In the genomic region with DNA sequence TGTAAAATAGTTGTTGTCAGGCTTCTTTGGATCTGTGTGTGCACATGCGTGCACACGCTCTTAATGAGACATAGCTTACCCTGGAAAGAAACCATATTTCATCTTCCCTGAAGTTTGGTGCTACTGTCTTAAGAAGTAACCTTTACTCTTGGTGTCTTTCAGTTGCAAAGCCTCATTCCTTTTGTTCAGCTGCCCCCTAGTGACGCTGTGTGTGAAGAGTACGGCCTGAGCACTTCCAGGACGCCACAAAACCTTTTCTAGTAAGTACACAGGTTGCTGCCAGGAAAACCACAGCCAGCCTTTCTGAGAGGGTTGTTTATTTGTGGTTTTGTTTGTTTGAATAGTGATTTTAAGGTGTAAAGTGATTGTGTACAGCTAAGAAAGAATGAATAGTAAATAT, we compare ENCODE assay signal across 8 mouse cellular contexts. TPM values are rescaled to one million over a fixed set of nuclear protein-coding genes. Genes with fewer than 3 reads are reported as not detected.
DNase-seq lines count a peak whose midpoint lies in the region; ATAC-seq and TF ChIP-seq lines count a peak whose summit lies in the region.

No protein-coding gene starts in this region.

- H3K27ac ChIP-seq in embryonic facial prominence, embryonic 10.5 days (replicated peaks), result no peak overlapping the region
- no peak overlapping the region for H3K27ac ChIP-seq in kidney, postnatal 0 days
- no peak overlapping the region for H3K27ac ChIP-seq in forebrain, embryonic 11.5 days (ENCODE audit: low read depth, low read length)

- TF ChIP-seq CTCF in kidney, postnatal 0 days (IDR thresholded peaks at IDR 0.05; ENCODE audit: low read depth), result peak; percentile 77

- WGBS in embryonic facial prominence, embryonic 10.5 days, result 64% methylated on average over 5 of the region's 5 CpGs
- WGBS in kidney, postnatal 0 days, result 36% methylated on average over 5 of the region's 5 CpGs
- 57% methylated on average over 5 of the region's 5 CpGs for WGBS in forebrain, embryonic 11.5 days

- H3K4me1 ChIP-seq in embryonic facial prominence, embryonic 10.5 days, result no peaks in the 10 kb centered on the region
- no peaks in the 10 kb centered on the region for H3K4me1 ChIP-seq in kidney, postnatal 0 days (replicated peaks; ENCODE audit: insufficient read depth, low read length)
- H3K4me1 ChIP-seq in forebrain, embryonic 11.5 days (replicated peaks; ENCODE audit: control insufficient read depth, insufficient read depth, low read length), result no peaks in the 10 kb centered on the region

- H3K36me3 ChIP-seq in embryonic facial prominence, embryonic 10.5 days (replicated peaks), result peaks cover 95% of the 10 kb centered on the region
- H3K36me3 ChIP-seq in kidney, postnatal 0 days (ENCODE audit: insufficient read depth, low read length), result peaks cover 34% of the 10 kb centered on the region; the same call in 1 of the 2 replicates
- H3K36me3 ChIP-seq in forebrain, embryonic 11.5 days (ENCODE audit: control insufficient read depth, insufficient read depth, low read length), result peaks cover under 1% of the 10 kb centered on the region; the same call in 1 of the 2 replicates

- no peak overlapping the region for H3K4me2 ChIP-seq in kidney, postnatal 0 days (ENCODE audit: low read length)
- no peak overlapping the region for H3K4me2 ChIP-seq in forebrain, embryonic 11.5 days (ENCODE audit: low read depth, low read length, severe bottlenecking)

- no peaks in the 10 kb centered on the region for H3K27me3 ChIP-seq in embryonic facial prominence, embryonic 10.5 days (replicated peaks; ENCODE audit: low read depth, poor library complexity, severe bottlenecking)
- no peaks in the 10 kb centered on the region for H3K27me3 ChIP-seq in kidney, postnatal 0 days (ENCODE audit: insufficient read depth, low read length)
- H3K27me3 ChIP-seq in forebrain, embryonic 11.5 days (ENCODE audit: control insufficient read depth, insufficient read depth, low read length), result no peaks in the 10 kb centered on the region

- no peaks in the 10 kb centered on the region for H3K9me3 ChIP-seq in embryonic facial prominence, embryonic 10.5 days
- H3K9me3 ChIP-seq in kidney, postnatal 0 days (replicated peaks; ENCODE audit: low read length), result no peaks in the 10 kb centered on the region
- H3K9me3 ChIP-seq in forebrain, embryonic 11.5 days (ENCODE audit: control insufficient read depth, low read length), result no peaks in the 10 kb centered on the region

- no peak for ATAC-seq in kidney, postnatal 0 days (replicated peaks; ENCODE audit: low FRiP score, low read depth)
- ATAC-seq in neutrophil, adult 5-6 weeks (ENCODE audit: extremely low read depth, insufficient number of reproducible peaks, low FRiP score, poor library complexity, severe bottlenecking), result peak; percentile 48; the same call in 1 of the 2 replicates
- ATAC-seq in forebrain, embryonic 11.5 days (replicated peaks; ENCODE audit: low FRiP score), result no peak

- DNase-seq in cerebellum, postnatal 14 days, result peak; percentile 44 to 52
- DNase-seq in cerebellum, adult 9-10 months, result no peak
- peak; percentile 67 for DNase-seq in urinary bladder, postnatal 14 days (ENCODE audit: low spot score)
- DNase-seq in urinary bladder, postnatal 4 days (ENCODE audit: low spot score in 2 of 2), result no peak
- peak; percentile 37 for DNase-seq in embryonic facial prominence, embryonic 10.5 days (ENCODE audit: low spot score)
- peak; percentile 82 for DNase-seq in kidney, postnatal 0 days (ENCODE audit: low spot score)
- no peak for DNase-seq in forebrain, embryonic 11.5 days (ENCODE audit: low spot score)

- H3K9ac ChIP-seq in kidney, postnatal 0 days (ENCODE audit: low read depth, low read length), result no peak overlapping the region
- no peak overlapping the region for H3K9ac ChIP-seq in forebrain, embryonic 11.5 days (ENCODE audit: low read length)

- H3K4me3 ChIP-seq in embryonic facial prominence, embryonic 10.5 days, result no peak overlapping the region
- no peak overlapping the region for H3K4me3 ChIP-seq in kidney, postnatal 0 days (replicated peaks; ENCODE audit: low read depth, low read length)
- no peak overlapping the region for H3K4me3 ChIP-seq in forebrain, embryonic 11.5 days (ENCODE audit: low read depth, low read length)

RNA-seq across cellular contexts. Expression of a gene that starts 7.7 kb away (rescaled TPM):
- 36.9 and 41.0 TPM in 2 replicates for polyA plus RNA-seq in embryonic facial prominence, embryonic 10.5 days (2016; fragmentation: Nextera tagmentation; extraction: Ambion mirVana)
- polyA plus RNA-seq in kidney, postnatal 0 days (2015; fragmentation: Nextera tagmentation; extraction: Ambion mirVana), result 14.8 and 16.7 TPM in 2 replicates
- 31.6 and 33.4 TPM in 2 replicates for total RNA-seq in neutrophil, adult 5-6 weeks (2017)
- 41.5 and 42.2 TPM in 2 replicates for polyA plus RNA-seq in forebrain, embryonic 11.5 days (2014; fragmentation: Nextera tagmentation; extraction: Ambion mirVana)

RNA-seq across cellular contexts. Expression of a gene that starts 7.8 kb away (rescaled TPM):
- 136 and 144 TPM in 2 replicates for polyA plus RNA-seq in embryonic facial prominence, embryonic 10.5 days (2016; fragmentation: Nextera tagmentation; extraction: Ambion mirVana)
- polyA plus RNA-seq in kidney, postnatal 0 days (2015; fragmentation: Nextera tagmentation; extraction: Ambion mirVana), result 76.6 and 81.9 TPM in 2 replicates
- 14.5 and 15.0 TPM in 2 replicates for total RNA-seq in neutrophil, adult 5-6 weeks (2017)
- 109 and 110 TPM in 2 replicates for polyA plus RNA-seq in forebrain, embryonic 11.5 days (2014; fragmentation: Nextera tagmentation; extraction: Ambion mirVana)

RNA-seq across cellular contexts. Expression of a gene that starts 10.6 kb away (rescaled TPM):
- polyA plus RNA-seq in embryonic facial prominence, embryonic 10.5 days (2016; fragmentation: Nextera tagmentation; extraction: Ambion mirVana), result 0.85 and 1.0 TPM in 2 replicates
- polyA plus RNA-seq in kidney, postnatal 0 days (2015; fragmentation: Nextera tagmentation; extraction: Ambion mirVana), result 0.22 and 0.78 TPM in 2 replicates
- total RNA-seq in neutrophil, adult 5-6 weeks (2017), result not detected in 2 replicates
- 0.83 and 1.4 TPM in 2 replicates for polyA plus RNA-seq in forebrain, embryonic 11.5 days (2014; fragmentation: Nextera tagmentation; extraction: Ambion mirVana)

RNA-seq across cellular contexts. Expression of a gene that starts 15.4 kb away (rescaled TPM):
- polyA plus RNA-seq in embryonic facial prominence, embryonic 10.5 days (2016; fragmentation: Nextera tagmentation; extraction: Ambion mirVana), result 0.44 and 1.2 TPM in 2 replicates
- polyA plus RNA-seq in kidney, postnatal 0 days (2015; fragmentation: Nextera tagmentation; extraction: Ambion mirVana), result 1.7 and 1.8 TPM in 2 replicates
- 3.7 and 5.4 TPM in 2 replicates for total RNA-seq in neutrophil, adult 5-6 weeks (2017)
- polyA plus RNA-seq in forebrain, embryonic 11.5 days (2014; fragmentation: Nextera tagmentation; extraction: Ambion mirVana), result 0.73 and 0.79 TPM in 2 replicates

RNA-seq across cellular contexts. Expression of a gene that starts 19.9 kb away (rescaled TPM):
- 0.21 and 0.37 TPM in 2 replicates for polyA plus RNA-seq in embryonic facial prominence, embryonic 10.5 days (2016; fragmentation: Nextera tagmentation; extraction: Ambion mirVana)
- polyA plus RNA-seq in kidney, postnatal 0 days (2015; fragmentation: Nextera tagmentation; extraction: Ambion mirVana), result 0.22 and 0.29 TPM in 2 replicates
- 0.35 TPM in 1 of 2 replicates, not detected in the other for total RNA-seq in neutrophil, adult 5-6 weeks (2017)
- polyA plus RNA-seq in forebrain, embryonic 11.5 days (2014; fragmentation: Nextera tagmentation; extraction: Ambion mirVana), result 0.55 TPM in 2 replicates

Comparison
In these comparisons a context has a peak if more than half of its experiments do, and no peak if none do; other contexts are left out.
1. DNase-seq: peak in cerebellum, postnatal 14 days (2 of 2), urinary bladder, postnatal 14 days (single experiment), embryonic facial prominence, embryonic 10.5 days (single experiment) and kidney, postnatal 0 days (single experiment); none in cerebellum, adult 9-10 months (single experiment), urinary bladder, postnatal 4 days (0 of 2) and forebrain, embryonic 11.5 days (single experiment).